Mouse (Mus musculus) ovary, postnatal 36 days (tissue): ENCODE measurements around the gene Acer3.

Experiments
- DNase-seq: peaks from one replicate; pipeline ENCODE4 v3.0.0; 2022; ENCODE audit warnings: low spot score, mixed read lengths

Gene Acer3

DNA sequence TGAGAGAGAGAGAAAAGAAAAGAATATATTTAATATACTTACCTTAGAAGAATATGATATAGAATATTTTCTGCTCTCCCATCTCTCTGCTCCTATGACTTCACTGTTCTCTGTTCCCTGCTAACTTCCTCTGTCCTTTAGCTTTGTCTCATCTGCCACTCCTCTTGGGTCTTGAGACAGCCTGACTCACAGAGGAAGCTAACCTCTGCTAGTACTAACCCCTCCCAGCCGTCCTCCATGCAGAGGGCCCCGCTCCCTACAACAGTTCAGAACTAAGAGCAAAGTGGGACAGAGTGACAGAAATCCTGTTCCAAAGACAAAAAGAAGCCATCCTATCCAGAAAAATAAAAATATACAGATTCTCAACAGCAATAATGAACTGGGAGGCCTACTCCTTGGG, at the start of gene Acer3:
Acer3 (minus strand) TSS at position 126 of the 400 bp plus-strand sequence.
- DNase-seq = no peak

- DNase-seq = no peak
These were observed 48.9 kb upstream of the Acer3 start for GRCm38 (mm10) chr7:98369762-98370369.

DNA sequence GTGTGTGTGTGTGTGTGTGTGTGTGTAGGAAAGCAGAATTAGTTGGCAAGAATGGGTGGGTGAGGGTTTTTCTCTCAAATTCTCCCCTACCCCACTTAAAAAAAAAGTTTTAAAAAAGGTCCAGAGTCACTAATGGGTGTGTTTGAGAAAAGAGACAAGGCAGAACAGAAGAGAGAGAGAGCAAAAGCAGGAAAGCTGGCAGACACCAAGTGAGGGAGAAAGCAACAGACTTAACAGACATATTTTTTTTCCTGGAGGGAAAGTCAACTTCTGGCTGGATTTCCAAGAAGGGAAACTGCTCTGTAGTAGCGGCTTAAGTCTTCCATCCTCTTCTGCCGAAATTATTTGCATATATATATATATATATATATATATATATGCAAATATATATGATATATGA, 40.7 kb upstream of the Acer3 start:
- no peak for DNase-seq

DNA sequence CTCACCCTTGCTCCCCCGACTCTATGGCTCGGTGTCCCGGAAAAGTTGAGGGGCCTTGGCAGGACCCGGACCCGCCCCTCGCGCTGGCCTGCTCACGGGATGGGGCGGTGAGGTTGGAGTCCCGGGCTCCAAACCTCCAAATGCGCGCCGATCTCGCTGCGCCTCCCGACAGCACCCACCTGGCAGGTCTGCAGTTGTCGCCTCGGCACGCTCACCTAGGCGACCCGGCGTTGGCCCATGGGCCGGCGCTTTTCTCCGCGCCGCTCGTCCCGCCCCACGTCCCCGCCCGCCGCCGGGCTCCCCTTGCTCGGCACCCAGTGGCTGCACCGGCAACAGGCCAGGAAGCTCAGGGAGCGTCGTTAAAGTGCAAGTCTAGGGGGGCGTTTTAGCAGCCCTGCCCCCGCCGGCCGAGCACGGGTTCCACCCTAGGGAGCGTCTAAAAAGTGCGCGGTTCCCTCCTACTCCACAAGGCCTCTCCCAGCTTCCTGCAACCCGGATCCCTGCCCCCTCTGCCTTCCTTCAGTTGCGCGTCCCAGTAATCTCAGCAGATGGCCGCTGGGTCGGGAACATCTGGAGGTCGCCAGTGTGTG, 40.1 kb upstream of the Acer3 start, which contains the start of gene Tsku:
Tsku (minus strand) TSS at position 266 of the 590 bp plus-strand sequence.
- DNase-seq = peak; percentile 92

- DNase-seq = no peak
These were observed 39.6 kb upstream of the Acer3 start for GRCm38 (mm10) chr7:98360621-98360990.

DNA sequence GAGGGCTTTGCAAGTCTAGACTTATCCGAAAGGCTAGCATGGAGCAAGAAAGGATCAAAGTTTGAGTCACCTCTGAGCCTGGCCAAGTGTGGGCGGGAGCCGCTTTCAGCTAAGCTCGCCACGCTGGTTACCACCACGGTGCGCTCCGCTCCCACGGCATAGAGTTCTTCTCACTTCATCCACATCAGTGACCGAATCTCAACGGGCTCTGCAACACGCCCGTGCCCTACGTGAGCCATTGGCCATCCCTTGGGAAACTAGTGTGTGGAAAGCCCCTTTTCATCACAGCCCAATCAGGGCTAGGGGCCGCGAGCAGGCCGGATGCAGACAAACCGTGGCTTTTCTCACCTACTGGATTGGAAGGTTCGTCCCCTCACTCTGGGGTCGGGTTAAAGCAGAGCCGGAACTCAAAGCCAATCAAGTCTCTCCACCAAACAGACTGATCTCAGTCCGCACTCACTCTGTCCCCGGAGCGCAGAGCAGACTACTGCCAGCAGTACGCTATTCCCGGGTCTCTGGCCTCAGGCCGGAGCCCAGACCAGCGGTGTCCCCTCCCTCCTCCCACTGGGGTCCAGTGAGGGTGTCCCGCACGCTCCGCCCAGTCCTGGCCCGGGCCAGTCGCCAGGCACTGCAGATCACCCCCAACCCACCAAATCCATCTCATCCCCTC, 39.1 kb upstream of the Acer3 start:
- peak; percentile 32 for DNase-seq

DNA sequence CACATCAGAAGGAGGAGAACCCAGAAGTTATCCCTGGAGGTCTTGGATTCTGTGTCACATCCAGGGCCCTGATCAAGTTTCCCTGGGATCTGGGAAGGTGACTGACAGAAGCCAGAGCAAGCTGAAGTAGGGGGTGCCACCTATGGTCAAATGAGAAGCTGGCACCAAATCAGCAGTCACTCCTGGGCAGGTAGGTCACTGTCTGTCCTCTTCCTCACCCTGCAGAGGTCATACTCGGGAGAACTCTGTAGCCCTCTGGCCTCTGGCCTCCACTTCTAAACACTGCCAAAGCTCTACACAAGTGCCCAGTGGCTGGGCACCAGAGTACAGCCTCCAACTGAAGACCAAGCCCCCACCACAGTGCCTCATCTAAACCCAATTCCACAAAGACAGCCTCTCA, 37.0 kb upstream of the Acer3 start:
- no peak for DNase-seq

GRCm38 (mm10) chr7:98357324-98357723, 36.3 kb upstream of the Acer3 start:
- DNase-seq = no peak

DNA sequence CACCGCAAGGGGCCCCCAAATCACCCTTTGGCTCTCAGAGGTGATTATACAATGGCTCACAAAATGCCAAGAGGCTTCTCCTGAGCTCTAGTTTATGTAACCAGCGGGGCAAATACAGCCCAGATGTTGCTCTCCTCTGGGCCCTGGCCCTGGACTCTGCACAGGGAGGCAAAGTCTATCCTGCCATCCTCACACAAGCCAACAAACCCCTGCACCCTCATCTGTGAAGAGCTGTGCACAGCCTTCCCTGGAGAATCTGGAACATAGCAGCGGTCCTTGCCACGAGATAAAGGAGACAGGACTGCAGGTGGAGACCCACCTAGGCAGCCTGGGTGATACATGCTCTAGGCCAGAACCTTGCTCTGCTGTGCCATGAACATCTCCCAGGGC, 33.9 kb upstream of the Acer3 start:
- no peak for DNase-seq

DNA sequence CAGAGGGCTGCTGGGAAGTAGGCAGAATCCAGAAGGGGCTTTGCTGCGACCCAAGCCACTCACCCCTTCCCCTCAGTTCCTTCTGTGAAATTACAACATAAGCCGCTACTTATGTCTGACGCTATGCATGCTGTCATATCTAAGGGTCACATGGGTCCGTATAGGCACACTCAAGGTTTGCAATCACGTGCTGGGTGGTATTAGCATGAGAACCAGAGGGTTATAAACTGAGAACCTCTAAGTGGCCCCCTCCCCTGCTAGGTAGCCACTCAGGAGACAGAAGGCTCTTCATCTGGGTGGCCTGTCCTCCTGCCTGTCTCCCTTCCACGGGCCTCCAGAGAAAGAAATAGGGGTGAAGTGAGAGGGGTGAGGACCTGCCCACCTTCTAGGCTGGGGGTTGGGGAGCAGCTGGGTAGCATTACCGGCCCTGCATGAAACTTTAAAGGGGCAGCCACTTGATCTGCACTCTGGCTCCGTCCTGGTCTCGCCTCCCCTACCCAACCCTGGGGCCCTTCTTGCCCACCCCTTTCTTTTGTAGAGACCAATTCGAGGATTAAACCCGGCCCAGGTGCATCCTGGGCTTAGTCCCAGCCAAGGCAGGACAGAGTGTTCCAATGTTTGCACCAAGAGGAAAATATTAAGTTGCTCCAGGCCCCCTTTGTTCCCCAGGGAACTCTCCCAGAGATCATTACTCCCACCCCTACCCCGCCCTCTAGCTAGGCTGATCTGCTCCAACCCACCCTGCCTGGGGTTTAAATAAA, 33.3 kb upstream of the Acer3 start:
- no peak for DNase-seq

DNA sequence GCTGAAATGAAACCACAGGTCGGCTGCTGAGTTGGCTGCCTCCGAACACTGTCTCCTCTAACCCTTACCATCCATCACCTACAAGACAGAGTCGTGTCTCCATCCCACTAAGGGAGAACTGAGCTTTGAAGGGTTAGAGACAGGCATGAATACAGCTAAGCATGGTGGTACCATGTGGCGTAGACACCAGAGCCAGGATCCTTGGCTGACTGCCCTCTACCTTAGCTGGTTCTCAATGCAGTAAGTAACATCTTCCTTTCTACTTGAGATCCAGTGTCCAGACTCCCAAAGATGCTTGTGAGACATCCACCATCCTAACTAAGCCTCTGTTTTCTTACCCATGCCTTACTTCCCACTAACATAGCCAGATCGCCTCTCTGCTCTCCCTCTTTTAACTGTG, 32.6 kb upstream of the Acer3 start:
- no peak for DNase-seq

- no peak for DNase-seq
These were observed 30.5 kb upstream of the Acer3 start for GRCm38 (mm10) chr7:98351523-98351922.

GRCm38 (mm10) chr7:98349821-98350220, 28.8 kb upstream of the Acer3 start:
- DNase-seq = no peak

DNA sequence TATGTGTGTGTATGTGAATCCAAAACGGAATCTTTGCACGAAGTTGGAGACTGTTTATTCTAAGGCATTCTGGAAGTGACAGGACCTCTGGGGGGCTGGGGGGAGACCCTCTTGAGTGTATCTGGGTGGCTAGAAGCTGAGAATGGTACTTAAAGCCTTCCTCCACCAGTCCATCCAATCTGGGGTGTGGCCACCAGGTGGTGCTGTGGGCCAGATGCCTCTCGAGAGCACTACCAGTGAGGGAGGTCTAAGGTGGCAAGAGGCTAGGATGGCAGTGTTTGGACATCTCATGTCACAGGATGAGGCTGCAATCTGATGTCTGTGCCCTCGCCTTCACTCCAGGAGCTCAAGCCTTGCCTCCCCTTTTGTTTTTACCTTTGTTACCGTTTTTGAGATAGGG, 28.1 kb upstream of the Acer3 start:
- peak; percentile 83 for DNase-seq

- DNase-seq = peak; percentile 70
These were observed 27.0 kb upstream of the Acer3 start for GRCm38 (mm10) chr7:98348043-98348442.

- no peak for DNase-seq
These were observed 26.5 kb upstream of the Acer3 start for GRCm38 (mm10) chr7:98347471-98347870.

- no peak for DNase-seq
These were observed 24.0 kb upstream of the Acer3 start for GRCm38 (mm10) chr7:98345036-98345435.

DNA sequence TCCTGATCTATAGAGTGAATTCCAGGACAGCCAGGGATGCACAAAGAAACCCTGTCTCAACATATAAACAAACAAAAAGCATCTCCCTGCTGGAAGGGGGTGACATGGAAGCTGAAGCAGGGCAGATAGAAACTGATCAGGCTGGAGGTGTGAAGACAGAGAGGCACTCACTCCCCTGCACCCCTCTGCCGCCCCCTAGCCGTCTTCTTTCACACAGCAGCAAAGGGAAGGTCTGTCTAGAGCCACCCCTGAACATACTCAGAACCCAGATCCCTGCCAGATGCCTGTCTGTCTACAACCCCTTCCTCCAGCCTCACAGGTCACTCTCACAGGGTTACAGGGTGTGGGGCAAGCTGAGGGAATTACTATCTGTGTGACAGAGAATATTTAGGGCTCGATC, 23.4 kb upstream of the Acer3 start:
- peak; percentile 43 for DNase-seq

DNA sequence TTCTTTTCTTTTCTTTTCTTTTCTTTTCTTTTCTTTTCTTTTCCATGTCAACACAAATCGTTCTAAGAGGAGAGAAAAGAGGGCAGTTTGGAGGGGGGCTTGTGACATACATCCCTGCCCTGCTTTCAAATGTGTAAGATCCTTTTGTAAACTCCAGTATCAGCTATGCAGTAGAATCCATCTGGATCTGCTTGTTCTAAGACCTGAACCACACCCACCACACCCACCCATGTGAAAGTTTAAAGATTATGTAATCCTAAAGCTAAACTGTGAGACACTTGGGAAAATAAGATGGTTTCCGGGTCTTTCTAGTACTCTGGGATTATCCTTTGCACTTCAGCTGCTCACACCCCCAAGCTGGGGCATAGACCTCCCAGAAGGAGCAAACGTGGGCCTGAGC, 21.2 kb upstream of the Acer3 start:
- DNase-seq = no peak

DNA sequence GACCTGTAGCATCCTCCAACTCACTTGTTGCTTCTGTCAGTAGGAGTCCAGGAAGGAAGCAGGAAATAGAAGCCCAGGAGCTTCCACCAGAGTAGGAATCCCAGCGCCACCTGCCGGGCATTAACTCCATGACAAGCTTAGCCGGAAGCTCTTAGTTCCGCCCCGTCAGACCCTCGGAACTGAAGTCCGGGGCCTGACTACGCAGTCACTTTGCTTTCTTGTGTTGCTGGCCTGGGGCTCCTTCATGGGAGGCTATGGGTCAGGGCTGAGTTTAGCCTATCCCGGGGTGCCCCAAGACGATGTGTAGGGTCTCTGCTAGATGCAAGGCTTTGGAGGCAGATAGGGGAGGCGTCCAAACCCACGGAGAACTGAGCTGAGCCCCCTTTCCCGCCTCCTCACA, 20.5 kb upstream of the Acer3 start:
- peak; percentile 84 for DNase-seq

- DNase-seq = no peak
These were observed 19.3 kb upstream of the Acer3 start for GRCm38 (mm10) chr7:98340343-98340742.

DNA sequence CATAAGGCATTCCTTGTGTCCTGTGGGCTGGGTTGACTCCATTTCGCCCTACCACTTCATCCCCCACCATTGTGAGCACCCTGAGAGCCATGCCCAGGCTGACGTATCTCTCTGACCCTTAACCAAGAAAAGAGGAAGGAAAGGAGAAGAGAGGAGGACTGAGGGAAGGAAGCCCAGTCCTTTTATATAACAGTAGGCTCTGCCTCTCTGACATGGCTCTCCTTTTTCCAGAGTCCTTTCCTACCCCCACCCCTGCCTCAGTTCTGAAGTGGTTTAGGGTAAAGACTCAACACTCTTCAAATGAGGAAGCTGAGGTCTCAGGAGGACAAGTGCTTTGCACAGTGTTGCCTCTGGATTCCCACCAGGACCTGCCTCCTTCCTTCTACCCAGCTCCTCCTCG, 13.0 kb upstream of the Acer3 start:
- DNase-seq = no peak

GRCm38 (mm10) chr7:98333507-98333906, 12.5 kb upstream of the Acer3 start:
- DNase-seq = no peak
